Mouse (Mus musculus) forebrain, embryonic 14.5 days (tissue): ENCODE data around the gene Tbcel. TPM values are rescaled to one million over a fixed set of nuclear protein-coding genes. Genes with fewer than 3 reads are reported as not detected.

Experiments
- ATAC-seq: fragments of 200-750 bp; cut with Nextera tagmentation; 2 replicates; pipeline ENCODE4 v1.8.0; 2017; ENCODE audit warnings: mild to moderate bottlenecking, moderate library complexity
- DNase-seq: peaks from one replicate; pipeline ENCODE4 v3.0.0-alpha.2; 2015; ENCODE audit warnings: low spot score
- H3K27ac ChIP-seq: fragments of 300-500 bp; sonication (generic); 2 replicates; pipeline ENCODE4 v1.5.1; 2014; ENCODE audit warnings: low read depth, mild to moderate bottlenecking, control low read depth, low read length, moderate library complexity
- H3K27me3 ChIP-seq: fragments of 300-500 bp; sonication (generic); replicated peaks from 2 replicates; pipeline ENCODE4 v1.6.1; 2014; ENCODE audit warnings: low read length, control low read depth, mixed read lengths; ENCODE audit not compliant: control insufficient read depth, insufficient read depth
- H3K36me3 ChIP-seq: fragments of 300-500 bp; sonication (generic); 2 replicates; pipeline ENCODE4 v1.6.1; 2014; ENCODE audit warnings: low read length, control low read depth; ENCODE audit not compliant: control insufficient read depth, insufficient read depth
- H3K4me1 ChIP-seq: fragments of 300-500 bp; sonication (generic); 2 replicates; pipeline ENCODE4 v1.6.1; 2014; ENCODE audit warnings: antibody characterized with exemption, low read length, control low read depth; ENCODE audit not compliant: control insufficient read depth, insufficient read depth
- H3K4me2 ChIP-seq: fragments of 300-500 bp; sonication (generic); 2 replicates; pipeline ENCODE4 v1.6.1; 2014; ENCODE audit warnings: mild to moderate bottlenecking, control low read depth, low read length
- H3K4me3 ChIP-seq: fragments of 300-500 bp; sonication (generic); 2 replicates; pipeline ENCODE4 v1.5.1; 2014; ENCODE audit warnings: low read depth, low read length, control low read depth
- H3K9ac ChIP-seq: fragments of 300-500 bp; sonication (generic); 2 replicates; pipeline ENCODE4 v1.6.1; 2014; ENCODE audit warnings: mild to moderate bottlenecking, low read length, control low read depth, moderate library complexity
- H3K9me3 ChIP-seq: fragments of 300-500 bp; sonication (generic); replicated peaks from 2 replicates; pipeline ENCODE4 v1.6.1; 2016; ENCODE audit warnings: low read length, control low read depth, mixed read lengths; ENCODE audit not compliant: control insufficient read depth
- WGBS: fragments of 180-500 bp; shearing (Covaris S2); extraction: QIAGEN DNeasy Blood & Tissue Kit; methylation state at CpG from one replicate; pipeline ENCODE4 v1.1.7; 2014; 5-methylcytosine and 5-hydroxymethylcytosine counted together
- polyA plus RNA-seq: library from polyadenylated mRNA; unstranded; fragments of >200 nt; fragmentation: Nextera tagmentation; extraction: Ambion mirVana; gene quantifications from 2 replicates; pipeline ENCODE4 v1.2.1, GENCODE M21; 2014

Gene Tbcel
- 5.4 and 5.6 TPM in 2 replicates for polyA plus RNA-seq

DNA sequence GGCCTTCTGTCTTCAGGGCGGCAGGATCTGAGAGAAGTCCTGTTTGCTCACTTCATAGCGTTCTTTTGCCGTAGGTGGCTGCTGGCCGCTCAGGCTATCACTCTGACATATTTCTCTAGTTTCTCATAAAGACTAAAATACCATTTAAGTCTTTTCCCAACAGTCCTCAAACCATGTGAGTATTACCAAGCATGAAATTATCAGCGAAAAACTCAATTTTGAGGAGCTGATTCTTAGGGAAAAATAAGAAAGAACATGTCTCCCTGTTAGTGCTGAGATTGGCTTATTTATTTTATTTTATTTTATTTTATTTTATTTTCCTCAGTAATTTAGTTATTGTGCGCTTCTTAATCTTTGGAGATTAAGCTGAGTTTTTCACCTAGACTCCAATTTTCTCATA is at the start of gene Tbcel:
TSS of gene Tbcel (minus strand) at position 101 of the 400 bp plus-strand sequence.
- no peak within 1 kb of the TSS for H3K4me3 ChIP-seq
- H3K9me3 ChIP-seq: 0 out of 2 replicates have a peak, but pooled peaks cover 2% of the 10 kb centered on the region
- H3K27me3 ChIP-seq: no peaks in the 10 kb centered on the region
- no peaks in the 10 kb centered on the region for H3K36me3 ChIP-seq
- ATAC-seq: no peak
- H3K4me1 ChIP-seq: peaks cover 6% of the 10 kb centered on the region
- no peak within 1 kb of the TSS for H3K27ac ChIP-seq
- DNase-seq: no peak
- 92% methylated on average over 6 of the region's 6 CpGs for WGBS
- H3K9ac ChIP-seq: no peak within 1 kb of the TSS
- no peak within 1 kb of the TSS for H3K4me2 ChIP-seq

GRCm38 (mm10) chr9:42555186-42555585 is 47.6 kb upstream of the Tbcel start:
- Histone ChIP-seq H3K4me3 (no peak overlapping the region), H3K9ac (no peak overlapping the region), H3K36me3 (no peaks in the 10 kb centered on the region), H3K9me3 (no peaks in the 10 kb centered on the region; the same call in 1 of the 2 replicates), H3K4me1 (no peaks in the 10 kb centered on the region), H3K27ac (no peak overlapping the region), H3K27me3 (no peaks in the 10 kb centered on the region; the same call in 1 of the 2 replicates), H3K4me2 (no peak overlapping the region)
- WGBS: 86% methylated on average over 1 of the region's 1 CpGs
- no peak for DNase-seq
- ATAC-seq: no peak

GRCm38 (mm10) chr9:42550116-42550515 is 42.5 kb upstream of the Tbcel start:
- Histone ChIP-seq H3K9ac (no peak overlapping the region), H3K4me3 (no peak overlapping the region), H3K4me1 (no peaks in the 10 kb centered on the region), H3K9me3 (no peaks in the 10 kb centered on the region), H3K27me3 (no peaks in the 10 kb centered on the region; the same call in 1 of the 2 replicates), H3K4me2 (no peak overlapping the region), H3K27ac (no peak overlapping the region), H3K36me3 (no peaks in the 10 kb centered on the region)
- DNase-seq: peak; percentile 75
- ATAC-seq: peak; percentile 60
- WGBS: 9% methylated on average over 13 of the region's 13 CpGs

- ATAC-seq (peak; percentile 63; the same call in 1 of the 2 replicates), DNase-seq (peak; percentile 56)
- H3K27ac ChIP-seq: peak overlapping the region; percentile 9; the same call in 1 of the 2 replicates
- 65% methylated on average over 7 of the region's 7 CpGs for WGBS
- no peaks in the 10 kb centered on the region for H3K36me3 ChIP-seq
- H3K4me2 ChIP-seq: no peak overlapping the region
- H3K4me3 ChIP-seq: no peak overlapping the region
- no peaks in the 10 kb centered on the region for H3K9me3 ChIP-seq
- no peaks in the 10 kb centered on the region; the same call in 1 of the 2 replicates for H3K27me3 ChIP-seq
- no peaks in the 10 kb centered on the region for H3K4me1 ChIP-seq
- no peak overlapping the region for H3K9ac ChIP-seq
These were observed 41.4 kb upstream of the Tbcel start for GRCm38 (mm10) chr9:42548981-42549380.

GRCm38 (mm10) chr9:42544521-42544920 is 36.9 kb upstream of the Tbcel start:
- WGBS: 73% methylated on average over 10 of the region's 10 CpGs
- no peak overlapping the region for H3K9ac ChIP-seq
- no peaks in the 10 kb centered on the region for H3K27me3 ChIP-seq
- no peaks in the 10 kb centered on the region for H3K4me1 ChIP-seq
- no peaks in the 10 kb centered on the region for H3K9me3 ChIP-seq
- peak; percentile 35 for DNase-seq
- no peaks in the 10 kb centered on the region for H3K36me3 ChIP-seq
- H3K4me2 ChIP-seq: no peak overlapping the region
- H3K27ac ChIP-seq: no peak overlapping the region
- no peak for ATAC-seq
- no peak overlapping the region for H3K4me3 ChIP-seq

- DNase-seq (no peak), ATAC-seq (no peak)
- 74% methylated on average over 8 of the region's 8 CpGs for WGBS
- Histone ChIP-seq H3K4me2 (no peak overlapping the region), H3K27ac (peak overlapping the region; percentile 5; the same call in 1 of the 2 replicates), H3K9me3 (no peaks in the 10 kb centered on the region), H3K4me1 (peaks cover 20% of the 10 kb centered on the region), H3K4me3 (no peak overlapping the region), H3K27me3 (no peaks in the 10 kb centered on the region), H3K9ac (no peak overlapping the region), H3K36me3 (no peaks in the 10 kb centered on the region)
These were observed 25.9 kb upstream of the Tbcel start for GRCm38 (mm10) chr9:42533491-42533890.

DNA sequence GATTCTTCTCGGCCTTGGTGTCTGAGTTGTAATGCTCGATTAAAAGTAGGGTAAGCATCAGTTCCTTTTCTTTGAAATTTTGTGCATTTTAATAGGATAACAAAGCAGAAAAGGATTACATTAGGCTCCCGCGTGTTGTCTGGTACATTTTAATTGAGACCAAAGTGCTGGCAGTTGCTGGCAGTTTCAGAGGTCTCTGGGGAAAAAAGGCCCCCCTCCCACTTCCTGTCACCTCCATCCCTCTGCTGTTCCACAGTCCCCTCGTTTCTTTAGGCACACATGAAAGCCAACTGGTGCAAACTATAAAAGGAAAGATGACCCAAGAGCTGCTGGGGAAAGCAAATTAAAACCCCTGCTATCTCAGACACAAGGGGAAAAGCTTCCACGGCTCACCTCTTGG is 25.4 kb upstream of the Tbcel start:
- ATAC-seq: no peak
- peak overlapping the region; percentile 5; the same call in 1 of the 2 replicates for H3K27ac ChIP-seq
- H3K4me2 ChIP-seq: no peak overlapping the region
- no peaks in the 10 kb centered on the region; the same call in 1 of the 2 replicates for H3K27me3 ChIP-seq
- H3K4me1 ChIP-seq: peaks cover 20% of the 10 kb centered on the region
- no peaks in the 10 kb centered on the region for H3K36me3 ChIP-seq
- WGBS: 2% methylated on average over 6 of the region's 6 CpGs
- H3K4me3 ChIP-seq: no peak overlapping the region
- peak; percentile 65 for DNase-seq
- H3K9me3 ChIP-seq: no peaks in the 10 kb centered on the region
- no peak overlapping the region for H3K9ac ChIP-seq

DNA sequence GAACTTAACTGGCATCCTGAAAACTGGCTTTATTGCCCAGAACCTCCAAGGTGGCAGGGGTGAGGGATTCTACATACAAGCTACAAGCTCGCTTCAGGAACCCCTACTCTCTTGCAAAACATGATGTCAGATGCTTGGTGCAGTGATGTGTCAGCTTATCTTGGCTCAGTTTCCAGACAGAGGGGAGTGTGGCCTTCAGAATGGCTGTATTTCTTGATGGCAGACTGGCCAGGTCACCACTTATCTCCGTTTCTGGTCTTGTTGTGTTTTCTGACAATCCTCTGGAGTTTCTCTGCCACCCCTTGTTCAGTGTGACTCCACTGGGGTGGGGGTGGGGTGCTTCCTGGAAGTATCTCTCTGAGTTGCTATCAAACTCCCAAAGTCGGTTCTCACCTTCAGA is 24.3 kb upstream of the Tbcel start:
- no peak for ATAC-seq

GRCm38 (mm10) chr9:42530221-42531152 is 22.9 kb upstream of the Tbcel start:
- ATAC-seq (peak; percentile 79), DNase-seq (peak; percentile 77)
- Histone ChIP-seq H3K9me3 (no peaks in the 10 kb centered on the region), H3K27ac (peak overlapping the region; percentile 83), H3K36me3 (no peaks in the 10 kb centered on the region), H3K4me2 (no peak overlapping the region), H3K9ac (no peak overlapping the region), H3K4me1 (peaks cover 20% of the 10 kb centered on the region), H3K27me3 (no peaks in the 10 kb centered on the region; the same call in 1 of the 2 replicates), H3K4me3 (no peak overlapping the region)
- WGBS: 61% methylated on average over 7 of the region's 7 CpGs

More for the DNA sequence above, 24.3 kb upstream of the Tbcel start:
- DNase-seq: no peak
- no peaks in the 10 kb centered on the region for H3K9me3 ChIP-seq
- peaks cover 20% of the 10 kb centered on the region for H3K4me1 ChIP-seq
- no peaks in the 10 kb centered on the region for H3K36me3 ChIP-seq
- H3K27ac ChIP-seq: no peak overlapping the region
- H3K9ac ChIP-seq: no peak overlapping the region
- H3K27me3 ChIP-seq: no peaks in the 10 kb centered on the region; the same call in 1 of the 2 replicates
- 47% methylated on average over 3 of the region's 3 CpGs for WGBS
- no peak overlapping the region for H3K4me2 ChIP-seq
- no peak overlapping the region for H3K4me3 ChIP-seq
